Mouse (Mus musculus) bone marrow, adult 2 months (tissue): ENCODE results near the gene Bub1b.

Source experiments
- CTCF ChIP-seq: fragments of 200-500 bp; IDR thresholded peaks from 2 replicates; pipeline ENCODE4 v1.5.1; 2011; ENCODE audit warnings: low read length, control low read depth; ENCODE audit not compliant: control insufficient read depth, insufficient read depth
- POLR2A ChIP-seq: fragments of 200-500 bp; IDR thresholded peaks from 2 replicates; pipeline ENCODE4 v1.6.1; 2011; ENCODE audit warnings: low read depth, mild to moderate bottlenecking, control low read depth, low read length, borderline replicate concordance; ENCODE audit not compliant: control insufficient read depth

DNA sequence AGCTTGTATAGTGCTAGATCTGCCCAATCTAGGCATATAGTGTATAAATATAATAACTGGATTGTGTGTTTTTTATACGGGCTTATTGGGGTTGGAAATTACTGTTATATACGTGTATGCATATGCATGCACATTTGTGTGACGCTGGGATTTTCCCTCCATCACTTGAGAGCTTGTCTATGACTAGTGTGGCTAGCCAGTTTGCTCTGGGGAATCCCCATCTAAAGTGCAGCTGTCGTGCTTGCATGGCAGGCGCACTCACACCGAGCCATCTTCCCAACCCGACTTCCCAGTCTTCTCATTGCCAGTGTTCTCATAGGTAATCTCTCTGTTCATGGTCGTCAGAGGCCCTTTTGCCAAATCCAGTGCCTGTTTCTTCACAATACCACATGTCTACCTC lies 22.6 kb downstream of the Bub1b start:
- TF ChIP-seq CTCF (no peak), POLR2A (no peak)
